Mouse (Mus musculus) liver, adult (tissue): ENCODE data around the gene Nsg1.

Experiments used
- GATA4 ChIP-seq: IDR thresholded peaks from 2 replicates; pipeline ENCODE4 v1.6.1; 2014; ENCODE audit warnings: mild to moderate bottlenecking, low read length; ENCODE audit not compliant: insufficient replicate concordance

Gene Nsg1

GRCm38 (mm10) chr5:38157481-38158020, 2.2 kb downstream of the Nsg1 start:
- TF ChIP-seq GATA4: no peak

- no peak for TF ChIP-seq GATA4
Observed at GRCm38 (mm10) chr5:38153636-38154035, 6.1 kb downstream of the Nsg1 start.

- no peak for TF ChIP-seq GATA4
Observed at GRCm38 (mm10) chr5:38152201-38153108, 7.3 kb downstream of the Nsg1 start.

- no peak for TF ChIP-seq GATA4
Observed at GRCm38 (mm10) chr5:38151264-38151663, 8.4 kb downstream of the Nsg1 start.

- TF ChIP-seq GATA4: no peak
Observed at GRCm38 (mm10) chr5:38146524-38146923, 13.2 kb downstream of the Nsg1 start.

GRCm38 (mm10) chr5:38140893-38141292, 18.8 kb downstream of the Nsg1 start:
- TF ChIP-seq GATA4: no peak

GRCm38 (mm10) chr5:38137163-38137562, 22.5 kb downstream of the Nsg1 start:
- TF ChIP-seq GATA4: no peak

GRCm38 (mm10) chr5:38136247-38136646, 23.5 kb downstream of the Nsg1 start:
- TF ChIP-seq GATA4: no peak

- no peak for TF ChIP-seq GATA4
Observed at GRCm38 (mm10) chr5:38129339-38129738, 30.4 kb downstream of the Nsg1 start.

GRCm38 (mm10) chr5:38126519-38127306, 33.0 kb downstream of the Nsg1 start:
- TF ChIP-seq GATA4: no peak

- no peak for TF ChIP-seq GATA4
Observed at GRCm38 (mm10) chr5:38121699-38122098, 38.0 kb downstream of the Nsg1 start.

GRCm38 (mm10) chr5:38119268-38119667, 40.4 kb downstream of the Nsg1 start:
- TF ChIP-seq GATA4: no peak

- TF ChIP-seq GATA4: no peak
Observed at GRCm38 (mm10) chr5:38117056-38117455, 42.7 kb downstream of the Nsg1 start.

- no peak for TF ChIP-seq GATA4
Observed at GRCm38 (mm10) chr5:38114526-38114925, 45.2 kb downstream of the Nsg1 start.

- no peak for TF ChIP-seq GATA4
Observed at GRCm38 (mm10) chr5:38106807-38107206, 52.9 kb downstream of the Nsg1 start.

- no peak for TF ChIP-seq GATA4
Observed at GRCm38 (mm10) chr5:38106080-38106697, 53.5 kb downstream of the Nsg1 start.

GRCm38 (mm10) chr5:38102945-38103344, 56.8 kb downstream of the Nsg1 start:
- no peak for TF ChIP-seq GATA4
